Mouse (Mus musculus): ENCODE measurements around the gene Scin.

- no peak for TF ChIP-seq GATA1 (IDR thresholded peaks at IDR 0.05; ENCODE audit: borderline replicate concordance, low read length)
- no peak for TF ChIP-seq FLI1 (IDR thresholded peaks at IDR 0.05; ENCODE audit: low read length)
These were observed 37.6 kb upstream of the Scin start for GRCm38 (mm10) chr12:40171637-40172036.
